Comparison of ENCODE assay signal across 21 mouse cellular contexts in the genomic region with DNA sequence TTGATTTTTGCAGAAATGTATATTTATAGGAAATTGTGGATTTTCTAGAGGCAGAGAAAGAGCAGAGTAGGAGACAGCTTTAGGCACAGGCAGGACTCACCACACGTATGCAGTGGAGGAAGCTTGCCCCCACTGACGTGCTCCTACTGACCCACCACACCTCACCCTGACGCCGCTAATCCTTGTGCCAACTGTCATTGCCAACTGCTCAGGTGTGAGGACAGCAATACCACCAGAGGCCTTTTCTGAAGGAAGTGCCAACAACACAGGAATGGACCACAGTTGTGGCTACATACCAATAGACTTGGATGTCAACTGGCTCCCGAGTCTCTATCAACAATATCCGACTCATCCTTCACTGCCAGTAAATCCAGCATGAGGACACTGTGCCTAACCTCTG.
A peak's percentile ranks its signal among the peaks of the same experiment; 100 is the strongest.
DNase-seq lines count a peak whose midpoint lies in the region; ATAC-seq lines count a peak whose summit lies in the region.
"Had no signal": no experiment of that assay in that cellular context is flagged by ENCODE, and none has a peak within 500 bp of the region (broad histone marks: within the 10 kb centered on the region; RNA-seq: fewer than 3 reads in every experiment).

No protein-coding gene starts in this region.

- H3K4me2 ChIP-seq in heart, embryonic 12.5 days: no peak overlapping the region
- H3K4me2 ChIP-seq: hindbrain, embryonic 12.5 days; hindbrain, embryonic 15.5 days had no signal

- H3K9ac ChIP-seq in heart, embryonic 12.5 days: no peak overlapping the region
- H3K9ac ChIP-seq: hindbrain, embryonic 12.5 days; hindbrain, embryonic 15.5 days had no signal

- no peak overlapping the region for H3K27ac ChIP-seq in heart, embryonic 12.5 days (ENCODE audit: poor library complexity, severe bottlenecking)
- H3K27ac ChIP-seq: heart, adult 2 months; heart, embryonic 10.5 days; hindbrain, embryonic 12.5 days; hindbrain, embryonic 15.5 days had no signal

- H3K4me3 ChIP-seq in heart, embryonic 12.5 days: no peak overlapping the region
- H3K4me3 ChIP-seq: heart, adult 2 months; heart, embryonic 10.5 days; hindbrain, embryonic 12.5 days; hindbrain, embryonic 15.5 days had no signal

- H3K4me1 ChIP-seq in heart, embryonic 12.5 days (replicated peaks): no peaks in the 10 kb centered on the region
- H3K4me1 ChIP-seq: heart, embryonic 10.5 days; hindbrain, embryonic 12.5 days; hindbrain, embryonic 15.5 days had no signal

- no peaks in the 10 kb centered on the region for H3K9me3 ChIP-seq in heart, embryonic 12.5 days (replicated peaks)
- H3K9me3 ChIP-seq: G1E; heart, embryonic 10.5 days; hindbrain, embryonic 12.5 days; hindbrain, embryonic 15.5 days had no signal

- 81% methylated on average over 6 of the region's 6 CpGs for WGBS in heart, embryonic 12.5 days

- H3K27me3 ChIP-seq in heart, embryonic 12.5 days (replicated peaks): no peaks in the 10 kb centered on the region
- H3K27me3 ChIP-seq: CH12.LX; hindbrain, embryonic 12.5 days; hindbrain, embryonic 15.5 days; Patski had no signal

- no peak for ATAC-seq in heart, embryonic 12.5 days (ENCODE audit: insufficient number of reproducible peaks, low FRiP score)
- ATAC-seq: forebrain, embryonic 14.5 days; intestine, postnatal 0 days; Patski had no signal

- DNase-seq in cerebellum, adult 9-11 months: peak; percentile 6
- no peak for DNase-seq in cerebellum, adult 9-10 months
- peak; percentile 25 to 56 for DNase-seq in cerebellum, postnatal 25 days
- DNase-seq in cerebellum, adult 11-12 months: no peak
- DNase-seq in heart, adult 11 months: peak; percentile 31
- DNase-seq: adrenal gland, postnatal 10 days; adrenal gland, postnatal 36 days; B cell, adult 2 months; cerebellum, adult 11 months; gastrocnemius, postnatal 25 days; heart, adult 2 months; kidney, adult 2 months had no signal

- H3K36me3 ChIP-seq in heart, embryonic 12.5 days: no peaks in the 10 kb centered on the region
- H3K36me3 ChIP-seq: G1E; heart, embryonic 10.5 days; hindbrain, embryonic 12.5 days; hindbrain, embryonic 15.5 days had no signal

Comparison
In these comparisons a context has a peak if more than half of its experiments do, and no peak if none do; other contexts are left out.
1. DNase-seq: peak in cerebellum, adult 9-11 months (single experiment), cerebellum, postnatal 25 days (2 of 2) and heart, adult 11 months (single experiment); none in cerebellum, adult 9-10 months (single experiment) and cerebellum, adult 11-12 months (single experiment).